Mouse (Mus musculus): ENCODE data around the gene Zdhhc11.
"Not testable (repeated sequence)": the region's sequence is repeated elsewhere in the genome, so short reads cannot be mapped to it uniquely, and the experiment has no call there.

Gene Zdhhc11

DNA sequence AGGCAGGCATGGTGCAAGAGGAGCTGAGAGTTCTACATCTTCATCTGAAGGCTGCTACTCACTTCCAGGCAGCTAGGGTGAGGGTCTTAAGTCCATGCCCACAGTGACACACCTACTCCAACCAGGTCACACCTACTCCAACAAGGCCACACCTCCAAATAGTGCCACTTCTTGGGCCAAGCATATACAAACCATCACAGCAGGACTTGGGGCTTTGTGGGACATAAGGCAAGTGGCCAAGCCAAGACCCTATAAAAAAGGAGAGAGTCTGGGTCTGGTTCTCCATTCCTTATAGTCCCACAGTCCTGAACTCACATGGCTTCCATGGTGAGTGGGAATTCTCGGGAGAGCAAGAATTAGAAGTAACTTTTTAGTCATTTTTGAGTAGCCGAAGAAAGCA is 44.6 kb downstream of the Zdhhc11 start:
- DNase-seq = not testable (repeated sequence)

- peak; percentile 97 for DNase-seq
Observed at GRCm38 (mm10) chr13:74008948-74009718, 45.5 kb downstream of the Zdhhc11 start, which contains the start of gene Tppp. Gene Tppp, plus strand, starts transcription at chr13:74009407.

DNA sequence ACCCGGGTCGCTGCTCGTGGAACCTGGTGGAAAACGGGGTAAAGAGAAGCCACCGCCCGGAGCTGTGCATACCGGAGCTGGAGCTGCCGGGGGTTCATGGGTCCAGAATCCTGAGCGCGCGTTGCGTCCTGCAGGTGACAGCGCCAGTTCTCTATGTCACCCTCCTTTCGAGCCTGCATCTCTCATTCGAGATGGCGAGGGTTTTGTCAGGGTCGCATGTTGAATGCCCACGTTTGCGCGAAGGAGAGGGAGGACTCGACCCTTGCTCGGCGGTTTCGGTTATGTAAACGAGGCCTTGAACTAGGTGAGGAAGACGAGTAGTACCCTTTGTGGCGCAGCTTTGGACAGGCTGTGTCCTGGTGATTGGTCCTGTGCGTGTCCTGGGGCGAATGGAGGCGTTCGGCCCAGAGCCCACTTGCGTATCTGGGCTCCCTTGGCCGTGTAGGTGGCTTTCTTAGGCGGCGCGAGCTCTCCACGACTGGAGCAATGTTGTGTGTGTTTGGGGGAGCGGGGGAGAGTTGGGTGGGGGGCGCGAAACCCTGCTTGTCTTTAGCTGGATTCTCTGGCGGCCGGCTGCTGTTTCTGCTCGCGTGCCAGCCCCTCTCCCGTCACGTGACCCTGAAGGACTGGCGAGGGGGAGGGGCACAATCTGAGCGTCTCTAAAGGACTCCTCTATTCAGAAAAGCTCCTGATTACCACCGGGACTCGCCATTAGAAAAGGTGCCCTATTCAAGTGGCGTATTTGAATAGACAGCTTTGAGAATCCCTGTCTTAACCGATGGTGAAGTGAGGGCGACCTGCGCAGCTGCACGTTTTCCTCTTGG is 46.4 kb downstream of the Zdhhc11 start:
- peak; percentile 85 for DNase-seq

GRCm38 (mm10) chr13:74010678-74011077 is 47.0 kb downstream of the Zdhhc11 start:
- no peak for DNase-seq

GRCm38 (mm10) chr13:74015908-74016307 is 52.3 kb downstream of the Zdhhc11 start:
- DNase-seq = no peak

- no peak for DNase-seq
Observed at GRCm38 (mm10) chr13:74017426-74017825, 53.8 kb downstream of the Zdhhc11 start.

- DNase-seq = peak; percentile 50
Observed at GRCm38 (mm10) chr13:74019006-74019405, 55.4 kb downstream of the Zdhhc11 start.

DNA sequence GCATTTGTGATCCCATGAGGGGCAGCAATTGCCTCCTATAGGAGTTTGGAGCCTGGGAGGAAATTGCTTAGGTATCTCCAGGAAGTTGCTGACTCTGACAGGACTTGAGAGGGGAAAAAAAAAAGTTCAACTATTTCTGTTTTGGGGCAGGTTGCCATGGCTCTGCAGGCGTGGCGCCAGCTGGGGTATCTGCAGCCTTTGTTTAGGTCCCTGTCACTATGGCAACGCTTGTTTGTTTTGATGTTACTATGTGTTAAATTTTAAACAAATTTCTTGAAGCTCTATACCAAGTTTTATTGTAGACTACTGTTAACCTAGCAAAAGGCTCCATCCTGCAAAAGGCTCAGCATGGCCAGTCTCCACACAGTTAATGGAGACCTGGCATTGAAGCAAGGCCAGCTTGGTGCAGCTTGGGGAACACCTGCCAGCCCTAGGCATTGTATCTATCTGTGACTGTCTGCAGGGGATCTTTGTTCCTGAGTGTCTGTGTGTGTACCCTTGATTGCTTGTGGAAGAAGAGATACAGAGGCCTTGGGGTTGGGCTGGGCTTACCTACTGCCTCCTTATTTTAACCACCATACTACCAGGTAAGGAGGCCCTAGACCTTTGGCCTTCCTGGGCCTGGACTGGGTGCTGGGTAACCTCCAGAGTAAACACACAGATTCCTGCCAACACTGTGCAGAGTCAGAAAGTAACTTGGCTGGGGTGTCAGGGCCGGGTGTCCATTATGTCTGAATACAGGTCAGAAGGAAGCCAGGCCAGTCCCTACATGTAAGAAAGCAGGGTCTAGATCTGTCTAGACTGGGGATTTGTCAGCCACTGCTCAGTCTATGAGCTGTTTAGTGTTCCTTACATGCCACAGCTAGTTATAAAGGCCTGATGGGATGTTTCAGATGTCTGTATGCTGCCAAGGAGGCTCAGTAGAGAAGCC is 61.8 kb downstream of the Zdhhc11 start:
- DNase-seq = peak; percentile 78

DNA sequence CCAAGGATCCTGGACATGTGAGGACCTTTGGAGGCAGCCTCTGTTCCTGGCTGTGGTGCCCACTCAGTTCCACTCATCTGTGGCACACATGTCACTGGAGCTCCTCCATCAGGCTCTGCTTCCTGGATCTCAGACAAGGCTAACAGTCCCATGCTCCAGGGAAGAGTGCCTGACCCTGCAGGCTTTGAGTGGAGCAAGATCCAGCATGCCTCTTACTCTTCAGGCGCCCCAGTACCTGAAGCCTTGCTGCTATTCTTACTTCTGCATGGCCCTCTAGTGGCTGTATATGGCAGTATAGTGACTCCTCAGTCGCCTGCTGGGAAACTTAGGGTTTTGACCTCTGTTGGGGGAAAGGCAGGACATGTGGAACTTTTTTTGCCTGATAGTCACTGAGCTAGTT is 62.6 kb downstream of the Zdhhc11 start:
- DNase-seq = peak; percentile 84

DNA sequence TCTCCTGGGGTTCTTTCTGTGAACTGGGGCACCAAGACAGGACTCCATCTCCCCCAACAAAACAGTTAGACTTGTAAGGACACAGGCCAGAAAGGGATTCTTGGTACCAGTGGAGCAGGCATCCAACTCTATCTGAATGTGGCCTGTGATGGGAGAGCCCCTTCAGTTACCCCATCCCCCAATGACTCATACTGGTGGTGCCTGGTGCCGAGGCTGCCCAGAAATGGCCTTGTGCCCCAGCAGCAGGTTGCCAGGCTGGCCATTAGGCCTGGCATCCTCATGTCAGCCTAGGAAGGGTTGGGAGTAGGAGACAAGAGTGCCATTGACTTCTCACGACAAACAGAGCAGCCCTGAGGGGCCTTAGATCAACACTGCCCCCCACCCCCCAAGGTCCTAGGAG is 64.5 kb downstream of the Zdhhc11 start:
- DNase-seq = no peak

DNA sequence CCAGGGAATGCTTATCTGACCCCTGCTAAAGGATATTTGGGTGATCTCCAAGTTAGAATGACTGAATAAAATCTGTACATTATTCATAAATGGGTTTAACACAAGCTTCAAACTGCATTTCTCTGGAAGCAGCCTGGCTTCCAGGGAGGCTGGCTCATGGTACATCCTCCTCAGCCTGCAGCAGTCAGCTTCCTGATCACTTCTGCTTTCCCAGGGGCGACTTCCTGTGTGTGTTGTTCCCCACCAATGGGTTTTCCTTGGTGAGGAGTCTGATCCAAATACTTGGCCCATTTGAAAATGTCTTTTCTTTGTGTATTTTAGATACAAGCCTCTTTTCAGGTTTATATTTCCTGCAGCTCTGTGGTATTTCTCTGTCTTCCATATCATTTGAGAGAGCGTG is 65.4 kb downstream of the Zdhhc11 start:
- no peak for DNase-seq

GRCm38 (mm10) chr13:74030691-74031090 is 67.0 kb downstream of the Zdhhc11 start:
- DNase-seq = no peak

DNA sequence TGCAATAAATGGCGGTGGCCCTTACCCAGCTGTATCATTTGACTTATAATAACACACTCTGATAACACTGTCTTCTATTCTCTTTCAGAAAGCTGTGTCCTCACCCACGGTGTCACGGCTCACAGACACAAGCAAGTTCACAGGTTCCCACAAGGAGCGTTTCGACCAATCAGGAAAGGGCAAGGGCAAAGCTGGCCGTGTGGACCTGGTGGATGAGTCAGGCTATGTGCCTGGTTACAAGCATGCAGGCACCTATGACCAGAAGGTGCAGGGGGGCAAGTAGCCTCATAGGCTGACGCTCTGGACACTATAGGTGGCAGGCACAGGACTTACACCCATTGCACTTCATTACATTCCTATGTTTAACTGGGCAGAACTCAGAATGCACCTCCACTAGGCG is 67.5 kb downstream of the Zdhhc11 start:
- DNase-seq = no peak

DNA sequence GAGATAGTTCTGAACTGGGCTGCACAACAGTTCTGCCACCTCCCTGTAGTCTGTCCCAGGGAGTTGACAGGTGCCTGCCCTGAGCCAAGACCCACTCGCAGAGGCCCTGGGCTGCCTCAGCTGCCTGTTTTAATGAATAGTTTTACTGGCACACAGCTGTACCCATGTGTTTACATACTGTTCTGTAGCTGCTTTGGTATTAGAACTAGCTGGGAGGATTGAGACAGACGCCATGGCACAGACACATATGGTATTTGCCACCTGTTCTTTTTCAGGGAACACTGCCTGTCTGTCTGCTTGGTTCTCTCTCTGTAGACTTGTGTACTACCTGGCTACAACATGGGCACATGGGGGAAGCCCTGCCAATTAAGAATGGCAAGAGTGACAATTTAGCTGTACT is 71.1 kb downstream of the Zdhhc11 start:
- no peak for DNase-seq

DNA sequence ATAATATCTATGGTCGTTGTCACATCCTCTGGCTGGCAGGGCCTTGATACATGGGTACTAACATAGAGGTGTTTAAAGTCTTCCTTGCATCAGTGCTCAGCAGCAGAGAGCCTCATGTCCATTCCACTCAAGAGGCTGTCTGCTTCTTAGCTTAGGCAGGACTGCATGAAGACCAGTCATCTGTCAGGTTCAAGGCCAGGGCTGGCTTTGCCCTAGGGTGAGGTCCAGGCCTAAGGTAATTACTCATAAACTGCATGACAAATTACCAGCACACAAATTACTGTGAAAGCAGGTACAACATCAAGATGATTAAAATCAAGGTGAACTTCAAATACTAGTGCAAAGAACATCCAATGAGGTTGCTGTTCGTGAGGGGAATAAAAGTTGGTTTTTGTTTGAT is 72.1 kb downstream of the Zdhhc11 start:
- no peak for DNase-seq

DNA sequence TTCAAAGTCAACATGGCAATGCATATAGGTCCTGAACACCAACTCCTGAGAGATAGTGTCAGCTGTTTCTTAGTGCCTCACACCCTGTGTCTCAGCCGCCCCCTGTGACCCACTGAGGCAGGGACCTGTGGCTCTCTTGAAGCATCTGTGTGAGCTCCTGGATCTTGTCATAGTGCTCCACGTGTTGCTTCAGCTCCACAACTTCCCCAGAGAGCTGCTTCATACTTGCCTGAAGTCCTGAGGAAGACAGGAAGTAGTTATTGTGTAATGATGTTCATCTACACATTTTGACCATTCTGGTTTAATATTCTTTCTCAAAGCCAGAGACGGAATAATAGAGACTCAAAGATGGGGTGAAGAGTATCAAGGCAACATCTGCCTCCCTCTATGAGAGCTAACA is 76.3 kb downstream of the Zdhhc11 start:
- no peak for DNase-seq

All from lung, postnatal 36 days (tissue).